Mouse (Mus musculus) bone marrow macrophage, adult 2 months (primary cell): ENCODE data around the gene Platr17.

Experiments
- CTCF ChIP-seq: IDR thresholded peaks from 2 replicates; pipeline ENCODE4 v1.5.1; 2012; ENCODE audit warnings: low read depth, mild to moderate bottlenecking, low read length, moderate library complexity
- POLR2A ChIP-seq: IDR thresholded peaks from 2 replicates; pipeline ENCODE4 v1.6.1; 2012; ENCODE audit warnings: mild to moderate bottlenecking, low read depth, low read length, borderline replicate concordance

- TF ChIP-seq CTCF (no peak), POLR2A (no peak)
Observed at GRCm38 (mm10) chr17:33911813-33912414, 7.0 kb downstream of the Platr17 start.
